Mouse (Mus musculus): ENCODE measurements at regions not wholly inside any gene's neighbourhood (a gene's known extent, or its start where the extent isn't known, plus 50 kb on each side); places are given as distances from the start of the nearest gene placed in this dataset.
"Not testable (repeated sequence)": the region's sequence is repeated elsewhere in the genome, so short reads cannot be mapped to it uniquely, and the experiment has no call there.

- H3K4me3 ChIP-seq (ENCODE audit: insufficient read depth in 1 of 2, low read depth in 2 of 2, low read length in 2 of 2), result peak overlapping the region; percentile 28 to 43
- DNase-seq (ENCODE audit: low read depth in 3 of 3, low spot score in 3 of 3), result peak; percentile 68 to 73 (median 71)
- ATAC-seq (ENCODE audit: insufficient read depth), result peak; percentile 93
- no peaks in the 10 kb centered on the region for H3K27me3 ChIP-seq (ENCODE audit: control insufficient read depth, insufficient read depth, low read length)
- peaks cover 21 to 26% of the 10 kb centered on the region in 2 experiments for H3K4me1 ChIP-seq (replicated peaks; ENCODE audit: control insufficient read depth in 2 of 2, insufficient read depth in 2 of 2, low read length in 1 of 2)
- no peaks in the 10 kb centered on the region for H3K9me3 ChIP-seq (ENCODE audit: control insufficient read depth, low read length)
- H3K4me2 ChIP-seq (ENCODE audit: low read depth), result peak overlapping the region; percentile 64
- peak overlapping the region; percentile 74 for H3K27ac ChIP-seq
- peak overlapping the region; percentile 60 for H3K9ac ChIP-seq (replicated peaks)
- peak; percentile 28; the same call in 1 of the 2 replicates for TF ChIP-seq EP300 (IDR thresholded peaks at IDR 0.05; ENCODE audit: low read depth)
- TF ChIP-seq CTCF (IDR thresholded peaks at IDR 0.05; ENCODE audit: low read depth), result no peak
- WGBS (ENCODE audit: insufficient replicate concordance), result 3% methylated on average over 14 of the region's 14 CpGs
- H3K36me3 ChIP-seq (replicated peaks; ENCODE audit: control insufficient read depth, insufficient read depth, low read depth), result no peaks in the 10 kb centered on the region
These were observed 69.3 kb downstream of the Tex35 start for GRCm38 (mm10) chr1:157039016-157039835.

GRCm38 (mm10) chr1:157038111-157039008 lies 70.1 kb downstream of the Tex35 start:
- Histone ChIP-seq H3K27me3 (ENCODE audit: control insufficient read depth, insufficient read depth, low read length) (no peaks in the 10 kb centered on the region), H3K4me2 (ENCODE audit: low read depth) (peak overlapping the region; percentile 64), H3K36me3 (replicated peaks; ENCODE audit: control insufficient read depth, insufficient read depth, low read depth) (no peaks in the 10 kb centered on the region), H3K9ac (replicated peaks) (peak overlapping the region; percentile 60), H3K9me3 (ENCODE audit: control insufficient read depth, low read length) (no peaks in the 10 kb centered on the region), H3K4me1 (replicated peaks; ENCODE audit: control insufficient read depth in 2 of 2, insufficient read depth in 2 of 2, low read length in 1 of 2) (peaks cover 21 to 26% of the 10 kb centered on the region in 2 experiments), H3K4me3 (ENCODE audit: insufficient read depth in 1 of 2, low read depth in 2 of 2, low read length in 2 of 2) (no peak overlapping the region), H3K27ac (peak overlapping the region; percentile 74)
- TF ChIP-seq CTCF (IDR thresholded peaks at IDR 0.05; ENCODE audit: low read depth) (no peak), EP300 (IDR thresholded peaks at IDR 0.05; ENCODE audit: low read depth) (no peak)
- DNase-seq (ENCODE audit: low read depth in 3 of 3, low spot score in 3 of 3) (no peak), ATAC-seq (ENCODE audit: insufficient read depth) (no peak)
- WGBS (ENCODE audit: insufficient replicate concordance), result 61% methylated on average over 14 of the region's 14 CpGs

- H3K27me3 ChIP-seq (ENCODE audit: control insufficient read depth, insufficient read depth, low read length), result no peaks in the 10 kb centered on the region
- WGBS (ENCODE audit: insufficient replicate concordance), result 71% methylated on average over 10 of the region's 10 CpGs
- DNase-seq (ENCODE audit: low read depth in 3 of 3, low spot score in 3 of 3) (no peak), ATAC-seq (ENCODE audit: insufficient read depth) (no peak)
- H3K4me1 ChIP-seq (replicated peaks; ENCODE audit: control insufficient read depth in 2 of 2, insufficient read depth in 2 of 2, low read length in 1 of 2), result peaks cover 21 to 26% of the 10 kb centered on the region in 2 experiments
- no peaks in the 10 kb centered on the region for H3K9me3 ChIP-seq (ENCODE audit: control insufficient read depth, low read length)
- TF ChIP-seq EP300 (IDR thresholded peaks at IDR 0.05; ENCODE audit: low read depth), result no peak
- no peak for TF ChIP-seq CTCF (IDR thresholded peaks at IDR 0.05; ENCODE audit: low read depth)
- H3K27ac ChIP-seq, result no peak overlapping the region
- H3K4me2 ChIP-seq (ENCODE audit: low read depth), result no peak overlapping the region
- no peak overlapping the region for H3K9ac ChIP-seq (replicated peaks)
- H3K4me3 ChIP-seq (ENCODE audit: insufficient read depth in 1 of 2, low read depth in 2 of 2, low read length in 2 of 2), result no peak overlapping the region
- H3K36me3 ChIP-seq (replicated peaks; ENCODE audit: control insufficient read depth, insufficient read depth, low read depth), result no peaks in the 10 kb centered on the region
These were observed 71.1 kb downstream of the Tex35 start for GRCm38 (mm10) chr1:157037246-157037991.

DNA sequence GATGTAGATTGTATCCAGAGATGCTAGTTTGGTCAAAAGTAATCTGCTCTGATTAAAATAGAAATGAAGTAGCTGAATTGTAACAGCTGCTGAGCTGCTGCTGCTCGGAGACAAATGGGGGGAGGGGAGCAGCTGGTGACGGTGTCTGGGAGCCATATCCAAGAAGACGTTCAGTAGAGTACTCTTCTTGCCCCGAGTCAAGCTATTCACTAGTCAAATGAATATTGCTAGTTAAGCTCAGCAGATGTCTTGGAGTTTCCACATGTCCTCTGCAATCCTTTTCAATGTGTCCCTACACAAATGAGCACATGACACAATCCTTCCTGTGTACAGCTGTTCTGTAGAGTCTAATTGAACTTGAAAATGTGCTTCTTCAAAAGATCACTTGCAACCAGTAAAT lies 71.7 kb downstream of the Tex35 start:
- no peak overlapping the region for H3K4me3 ChIP-seq (ENCODE audit: insufficient read depth in 1 of 2, low read depth in 2 of 2, low read length in 2 of 2)
- TF ChIP-seq EP300 (IDR thresholded peaks at IDR 0.05; ENCODE audit: low read depth) (no peak), CTCF (IDR thresholded peaks at IDR 0.05; ENCODE audit: low read depth) (no peak)
- ATAC-seq (ENCODE audit: insufficient read depth) (no peak), DNase-seq (ENCODE audit: low read depth in 3 of 3, low spot score in 3 of 3) (no peak)
- H3K9me3 ChIP-seq (ENCODE audit: control insufficient read depth, low read length), result no peaks in the 10 kb centered on the region
- peaks cover 21 to 26% of the 10 kb centered on the region in 2 experiments for H3K4me1 ChIP-seq (replicated peaks; ENCODE audit: control insufficient read depth in 2 of 2, insufficient read depth in 2 of 2, low read length in 1 of 2)
- H3K27me3 ChIP-seq (ENCODE audit: control insufficient read depth, insufficient read depth, low read length), result no peaks in the 10 kb centered on the region
- H3K36me3 ChIP-seq (replicated peaks; ENCODE audit: control insufficient read depth, insufficient read depth, low read depth), result no peaks in the 10 kb centered on the region
- WGBS (ENCODE audit: insufficient replicate concordance), result 68% methylated on average over 4 of the region's 4 CpGs
- no peak overlapping the region for H3K27ac ChIP-seq
- H3K9ac ChIP-seq (replicated peaks), result no peak overlapping the region
- no peak overlapping the region for H3K4me2 ChIP-seq (ENCODE audit: low read depth)

DNA sequence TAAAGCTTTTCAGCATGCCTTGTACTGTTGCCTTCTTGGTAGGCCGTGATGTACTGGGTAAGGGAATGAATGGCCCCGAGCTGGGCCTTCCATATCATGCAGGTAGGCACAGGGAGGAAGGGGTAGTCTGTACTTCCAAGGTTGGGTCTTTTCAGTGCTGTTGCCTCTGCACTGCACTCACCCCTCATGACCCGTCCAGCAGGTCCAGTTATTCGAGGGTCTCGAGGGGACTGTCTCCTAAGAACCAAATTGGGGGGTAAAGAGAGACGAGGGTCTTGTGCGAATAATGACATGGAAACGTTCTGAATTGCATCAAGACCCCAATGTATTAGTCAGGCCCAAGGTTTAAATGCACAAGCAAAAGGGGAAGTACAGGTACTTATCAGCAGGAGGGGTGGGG lies 73.3 kb downstream of the Tex35 start:
- H3K36me3 ChIP-seq (replicated peaks; ENCODE audit: control insufficient read depth, insufficient read depth, low read depth); H3K4me2 ChIP-seq (ENCODE audit: low read depth); H3K27ac ChIP-seq; H3K4me3 ChIP-seq (ENCODE audit: insufficient read depth in 1 of 2, low read depth in 2 of 2, low read length in 2 of 2); ATAC-seq (ENCODE audit: insufficient read depth); H3K9me3 ChIP-seq (ENCODE audit: control insufficient read depth, low read length); H3K27me3 ChIP-seq (ENCODE audit: control insufficient read depth, insufficient read depth, low read length); H3K9ac ChIP-seq (replicated peaks); DNase-seq (ENCODE audit: low read depth in 3 of 3, low spot score in 3 of 3): not testable (repeated sequence)
- WGBS (ENCODE audit: insufficient replicate concordance), result 78% methylated on average over 8 of the region's 8 CpGs
- peaks cover 19 to 21% of the 10 kb centered on the region in 2 experiments for H3K4me1 ChIP-seq (replicated peaks; ENCODE audit: control insufficient read depth in 2 of 2, insufficient read depth in 2 of 2, low read length in 1 of 2)
